Mouse (Mus musculus): ENCODE results near the gene Dlk2.

The Dlk2 gene

GRCm38 (mm10) chr17:46272675-46273074 lies 24.5 kb upstream of the Dlk2 start:
- no peak for DNase-seq (ENCODE audit: low read depth in 2 of 2, low spot score in 2 of 2)

GRCm38 (mm10) chr17:46273803-46274236 lies 23.4 kb upstream of the Dlk2 start:
- DNase-seq (ENCODE audit: low read depth in 2 of 2, low spot score in 2 of 2) = no peak

- no peak for DNase-seq (ENCODE audit: low read depth in 2 of 2, low spot score in 2 of 2)
Observed at GRCm38 (mm10) chr17:46274465-46274864, 22.8 kb upstream of the Dlk2 start.

- no peak for DNase-seq (ENCODE audit: low read depth in 2 of 2, low spot score in 2 of 2)
Observed at GRCm38 (mm10) chr17:46275034-46275433, 22.2 kb upstream of the Dlk2 start.

- DNase-seq (ENCODE audit: low read depth in 2 of 2, low spot score in 2 of 2) = no peak
Observed at GRCm38 (mm10) chr17:46275506-46275905, 21.7 kb upstream of the Dlk2 start.

GRCm38 (mm10) chr17:46277586-46277985 lies 19.6 kb upstream of the Dlk2 start:
- no peak for DNase-seq (ENCODE audit: low read depth in 2 of 2, low spot score in 2 of 2)

GRCm38 (mm10) chr17:46278011-46278765 lies 19.0 kb upstream of the Dlk2 start:
- no peak for DNase-seq (ENCODE audit: low read depth in 2 of 2, low spot score in 2 of 2)

- DNase-seq (ENCODE audit: low read depth in 2 of 2, low spot score in 2 of 2) = peak; percentile 60 to 70
Observed at GRCm38 (mm10) chr17:46282483-46283123, 14.6 kb upstream of the Dlk2 start, which contains the start of gene Tjap1. Tjap1 (minus strand) TSS chr17:46283026.

GRCm38 (mm10) chr17:46283140-46283539 lies 14.1 kb upstream of the Dlk2 start:
- DNase-seq (ENCODE audit: low read depth in 2 of 2, low spot score in 2 of 2) = no peak

- no peak for DNase-seq (ENCODE audit: low read depth in 2 of 2, low spot score in 2 of 2)
Observed at GRCm38 (mm10) chr17:46283911-46284310, 13.3 kb upstream of the Dlk2 start.

GRCm38 (mm10) chr17:46284653-46285052 lies 12.6 kb upstream of the Dlk2 start:
- DNase-seq (ENCODE audit: low read depth in 2 of 2, low spot score in 2 of 2) = no peak

- DNase-seq (ENCODE audit: low read depth in 2 of 2, low spot score in 2 of 2) = no peak
Observed at GRCm38 (mm10) chr17:46285407-46285806, 11.8 kb upstream of the Dlk2 start.

GRCm38 (mm10) chr17:46287678-46288095 lies 9.5 kb upstream of the Dlk2 start:
- DNase-seq (ENCODE audit: low read depth in 2 of 2, low spot score in 2 of 2) = no peak

GRCm38 (mm10) chr17:46296601-46297000 lies 620 bp upstream of the Dlk2 start:
- no peak for DNase-seq (ENCODE audit: low read depth in 2 of 2, low spot score in 2 of 2)

GRCm38 (mm10) chr17:46297028-46297363 lies 225 bp upstream of the Dlk2 start:
- DNase-seq (ENCODE audit: low read depth in 2 of 2, low spot score in 2 of 2) = no peak

GRCm38 (mm10) chr17:46298220-46298913 lies 1.1 kb downstream of the Dlk2 start:
- peak; percentile 74 to 78 for DNase-seq (ENCODE audit: low read depth in 2 of 2, low spot score in 2 of 2)

- no peak for DNase-seq (ENCODE audit: low read depth in 2 of 2, low spot score in 2 of 2)
Observed at GRCm38 (mm10) chr17:46301892-46302291, 4.7 kb downstream of the Dlk2 start.

- no peak for DNase-seq (ENCODE audit: low read depth in 2 of 2, low spot score in 2 of 2)
Observed at GRCm38 (mm10) chr17:46304184-46304583, 7.0 kb downstream of the Dlk2 start.

GRCm38 (mm10) chr17:46306956-46307355 lies 9.7 kb downstream of the Dlk2 start:
- no peak for DNase-seq (ENCODE audit: low read depth in 2 of 2, low spot score in 2 of 2)

GRCm38 (mm10) chr17:46309835-46310234 lies 12.6 kb downstream of the Dlk2 start:
- DNase-seq (ENCODE audit: low read depth in 2 of 2, low spot score in 2 of 2) = no peak

- no peak for DNase-seq (ENCODE audit: low read depth in 2 of 2, low spot score in 2 of 2)
Observed at GRCm38 (mm10) chr17:46310515-46310914, 13.3 kb downstream of the Dlk2 start.

GRCm38 (mm10) chr17:46313135-46313715 lies 16.0 kb downstream of the Dlk2 start:
- no peak for DNase-seq (ENCODE audit: low read depth in 2 of 2, low spot score in 2 of 2)

Data from CD8-positive naive resting alpha-beta T cell, adult 2 months (primary cell).